ENCODE assay signal across 8 mouse cellular contexts in the genomic region with DNA sequence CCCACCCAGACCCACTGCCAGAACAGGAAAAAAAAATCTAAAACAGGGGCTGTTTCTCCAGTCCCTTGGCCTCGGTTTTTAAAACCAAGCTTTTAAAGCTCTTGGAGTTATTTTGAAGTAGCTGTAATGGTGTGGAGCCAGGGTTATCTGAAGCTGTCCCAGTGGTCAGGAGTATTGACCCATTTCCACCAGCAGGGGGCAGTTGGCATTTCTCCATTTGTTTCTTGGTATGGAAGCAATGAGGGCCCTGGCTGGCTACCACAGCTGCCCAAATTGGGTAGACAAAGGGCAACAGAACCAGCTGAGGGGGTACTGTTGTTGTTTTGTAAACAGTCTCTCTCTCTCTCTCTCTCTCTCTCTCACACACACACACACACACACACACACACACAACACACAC.
DNase-seq lines count a peak whose midpoint lies in the region; ATAC-seq lines count a peak whose summit lies in the region.

No protein-coding gene starts in this region.

- WGBS in heart, embryonic 10.5 days, result 48% methylated on average over 1 of the region's 1 CpGs

- ATAC-seq in neutrophil, adult 5-6 weeks (ENCODE audit: extremely low read depth, insufficient number of reproducible peaks, low FRiP score, poor library complexity, severe bottlenecking), result 0 out of 2 replicates have a peak, but pooled peaks have one; percentile 36
- no peak for ATAC-seq in erythroblast, adult 5-6 weeks (replicated peaks; ENCODE audit: low FRiP score, poor library complexity, severe bottlenecking)

- no peaks in the 10 kb centered on the region for H3K36me3 ChIP-seq in heart, embryonic 10.5 days

- H3K4me1 ChIP-seq in heart, embryonic 10.5 days, result peaks cover 10% of the 10 kb centered on the region

- DNase-seq in heart, adult 11 months, result peak; percentile 91
- DNase-seq in heart, embryonic 10.5 days (ENCODE audit: low spot score), result no peak
- peak; percentile 54 for DNase-seq in 3T3-L1 (ENCODE audit: low read depth, low spot score)
- peak; percentile 57 for DNase-seq in R1 (ENCODE audit: low read depth, low spot score)
- peak; percentile 13 for DNase-seq in embryo, embryonic 11.5 days (ENCODE audit: low read depth, low spot score)
- peak; percentile 60 to 70 for DNase-seq in kidney, postnatal 4 days

- H3K9me3 ChIP-seq in heart, embryonic 10.5 days, result no peaks in the 10 kb centered on the region

- H3K27ac ChIP-seq in heart, embryonic 10.5 days, result no peak overlapping the region

- H3K4me3 ChIP-seq in heart, embryonic 10.5 days, result no peak overlapping the region

- no peaks in the 10 kb centered on the region for H3K27me3 ChIP-seq in heart, embryonic 10.5 days (ENCODE audit: insufficient read depth, poor library complexity, severe bottlenecking)
